Mouse (Mus musculus): Measurements from ENCODE around the gene Slc25a22.
"Not testable (repeated sequence)": the region's sequence is repeated elsewhere in the genome, so short reads cannot be mapped to it uniquely, and the experiment has no call there.

Slc25a22 gene

GRCm38 (mm10) chr7:141410631-141411030 is 27.1 kb downstream of the Slc25a22 start:
- DNase-seq: no peak

GRCm38 (mm10) chr7:141408833-141409232 is 28.9 kb downstream of the Slc25a22 start:
- DNase-seq: peak; percentile 94

GRCm38 (mm10) chr7:141407670-141408069 is 30.0 kb downstream of the Slc25a22 start:
- not testable (repeated sequence) for DNase-seq

GRCm38 (mm10) chr7:141405466-141405865 is 32.2 kb downstream of the Slc25a22 start:
- DNase-seq: no peak

GRCm38 (mm10) chr7:141403305-141403704 is 34.4 kb downstream of the Slc25a22 start:
- peak; percentile 61 for DNase-seq

- DNase-seq: no peak
These were observed 42.3 kb downstream of the Slc25a22 start for GRCm38 (mm10) chr7:141395348-141395747.

GRCm38 (mm10) chr7:141394771-141395170 is 42.9 kb downstream of the Slc25a22 start:
- DNase-seq: no peak

- DNase-seq: no peak
These were observed 43.5 kb downstream of the Slc25a22 start for GRCm38 (mm10) chr7:141394158-141394557.

- no peak for DNase-seq
These were observed 45.0 kb downstream of the Slc25a22 start for GRCm38 (mm10) chr7:141392552-141393222.

GRCm38 (mm10) chr7:141391625-141392551 is 45.8 kb downstream of the Slc25a22 start, which contains the start of gene Taldo1:
Gene Taldo1 (plus strand): TSS chr7:141392199.
- peak; percentile 93 for DNase-seq

GRCm38 (mm10) chr7:141390326-141391259 is 47.1 kb downstream of the Slc25a22 start:
- DNase-seq: no peak

- no peak for DNase-seq
These were observed 49.1 kb downstream of the Slc25a22 start for GRCm38 (mm10) chr7:141388487-141389109.

GRCm38 (mm10) chr7:141387807-141388486 is 49.7 kb downstream of the Slc25a22 start:
- no peak for DNase-seq

- DNase-seq: no peak
These were observed 56.4 kb downstream of the Slc25a22 start for GRCm38 (mm10) chr7:141381068-141381835.
